Mouse (Mus musculus) CH12.LX (cell line): ENCODE data around the gene Pln. TPM values are rescaled to one million over a fixed set of nuclear protein-coding genes. Genes with fewer than 3 reads are reported as not detected.

Source experiments
- DNase-seq: peaks from one replicate; pipeline ENCODE4 v3.0.0-alpha.2; 2013; ENCODE audit errors: extremely low read depth
- H3K27ac ChIP-seq: 2 replicates; pipeline ENCODE4 v1.5.1; 2012; ENCODE audit warnings: low read depth, mild to moderate bottlenecking, control low read depth, moderate library complexity; ENCODE audit not compliant: insufficient read depth
- H3K27me3 ChIP-seq: replicated peaks from 2 replicates; pipeline ENCODE3; 2012; ENCODE audit warnings: inconsistent platforms
- H3K36me3 ChIP-seq, 2 experiments: replicated peaks in 1 of 2; 2 replicates each; pipeline versions ENCODE3 to v1.6.1; 2012; ENCODE audit warnings: inconsistent platforms in 1 of 2, low read length in 1 of 2, mild to moderate bottlenecking in 1 of 2, mixed read lengths in 1 of 2, moderate library complexity in 1 of 2; ENCODE audit not compliant: control insufficient read depth in 1 of 2, insufficient read depth in 1 of 2
- H3K4me1 ChIP-seq, 2 experiments: 2 replicates each; pipeline ENCODE4 v1.6.1; 2012; ENCODE audit warnings: inconsistent platforms in 1 of 2, moderate library complexity in 1 of 2; ENCODE audit not compliant: insufficient read depth in 2 of 2, control insufficient read depth in 1 of 2
- H3K4me2 ChIP-seq: 2 replicates; pipeline ENCODE4 v1.6.1; 2012; ENCODE audit warnings: low read depth, mild to moderate bottlenecking, control low read depth; ENCODE audit not compliant: poor library complexity, insufficient read depth, severe bottlenecking
- H3K4me3 ChIP-seq, 3 experiments: fragments of 150-350 bp in 1 of 3; sonication (generic) in 1 of 3; replicated peaks in 1 of 3; 2 replicates each; pipeline versions ENCODE3 to v1.5.1; 2011 to 2012; ENCODE audit warnings: low read depth in 2 of 3, low read length in 2 of 3, mild to moderate bottlenecking in 2 of 3, moderate library complexity in 2 of 3, control low read depth in 1 of 3, improper control_type of control experiment in 1 of 3, inconsistent platforms in 1 of 3, mixed read lengths in 1 of 3; ENCODE audit not compliant: poor library complexity in 1 of 3
- H3K79me2 ChIP-seq: replicated peaks from 2 replicates; pipeline ENCODE4 v1.6.1; 2012; ENCODE audit warnings: mild to moderate bottlenecking, moderate library complexity; ENCODE audit not compliant: control insufficient read depth, poor library complexity, insufficient read depth, severe bottlenecking; ENCODE audit errors: extremely low read depth
- H3K9ac ChIP-seq: 2 replicates; pipeline ENCODE4 v1.6.1; 2012; ENCODE audit warnings: low read depth, mild to moderate bottlenecking, control low read depth, moderate library complexity; ENCODE audit not compliant: insufficient read depth
- H3K9me3 ChIP-seq: replicated peaks from 2 replicates; pipeline ENCODE3; 2012; ENCODE audit warnings: low read length, inconsistent platforms, mixed read lengths
- CHD1 ChIP-seq: IDR thresholded peaks from 2 replicates; pipeline ENCODE4 v1.6.1; 2012; ENCODE audit warnings: low read depth, low read length, improper control_type of control experiment, inconsistent platforms
- CTCF ChIP-seq, 2 experiments: IDR thresholded peaks in 1 of 2; conservative IDR thresholded peaks in 1 of 2; 2 replicates each; pipeline ENCODE4 v1.5.1; 2011 to 2012; ENCODE audit warnings: low read depth in 2 of 2, low read length in 2 of 2, improper control_type of control experiment in 1 of 2, inconsistent platforms in 1 of 2, mild to moderate bottlenecking in 1 of 2, moderate library complexity in 1 of 2
- ELF1 ChIP-seq: IDR thresholded peaks from 2 replicates; pipeline ENCODE4 v1.6.1; 2014; ENCODE audit warnings: low read depth, mild to moderate bottlenecking, inconsistent platforms, low read length, improper control_type of control experiment
- HCFC1 ChIP-seq: IDR thresholded peaks from 2 replicates; pipeline ENCODE4 v1.6.1; 2012; ENCODE audit warnings: low read depth, mild to moderate bottlenecking, inconsistent platforms, low read length, improper control_type of control experiment
- IRF4 ChIP-seq: IDR thresholded peaks from 2 replicates; pipeline ENCODE4 v1.6.1; 2014; ENCODE audit warnings: low read depth, mild to moderate bottlenecking, inconsistent platforms, low read length, improper control_type of control experiment
- JUND ChIP-seq: conservative IDR thresholded peaks from 2 replicates; pipeline ENCODE4 v1.6.1; 2011; ENCODE audit warnings: low read depth, low read length, improper control_type of control experiment
- KAT2A ChIP-seq: IDR thresholded peaks from 2 replicates; pipeline ENCODE4 v1.6.1; 2012; ENCODE audit warnings: low read length, improper control_type of control experiment, inconsistent platforms; ENCODE audit not compliant: insufficient replicate concordance
- MAZ ChIP-seq: IDR thresholded peaks from 2 replicates; pipeline ENCODE4 v1.6.1; 2012; ENCODE audit warnings: low read depth, mild to moderate bottlenecking, inconsistent platforms, low read length, improper control_type of control experiment, moderate library complexity
- NELFE ChIP-seq: IDR thresholded peaks from 2 replicates; pipeline ENCODE4 v1.6.1; 2011; ENCODE audit warnings: low read depth, low read length, improper control_type of control experiment
- NRF1 ChIP-seq: IDR thresholded peaks from 2 replicates; pipeline ENCODE4 v1.6.1; 2014; ENCODE audit warnings: low read depth, mild to moderate bottlenecking, inconsistent platforms, low read length, improper control_type of control experiment, moderate library complexity
- RAD21 ChIP-seq: IDR thresholded peaks from 2 replicates; pipeline ENCODE4 v1.6.1; 2011; ENCODE audit warnings: low read depth, mild to moderate bottlenecking, low read length, improper control_type of control experiment, moderate library complexity
- RCOR1 ChIP-seq: conservative IDR thresholded peaks from 2 replicates; pipeline ENCODE4 v1.6.1; 2012; ENCODE audit warnings: low read depth, mild to moderate bottlenecking, inconsistent platforms, low read length, improper control_type of control experiment
- SMC3 ChIP-seq: IDR thresholded peaks from 2 replicates; pipeline ENCODE4 v1.6.1; 2011; ENCODE audit warnings: low read depth, low read length, improper control_type of control experiment
- TCF12 ChIP-seq: IDR thresholded peaks from 2 replicates; pipeline ENCODE4 v1.6.1; 2014; ENCODE audit warnings: low read depth, mild to moderate bottlenecking, inconsistent platforms, low read length, improper control_type of control experiment
- UBTF ChIP-seq: IDR thresholded peaks from 2 replicates; pipeline ENCODE4 v1.6.1; 2012; ENCODE audit warnings: low read depth, mild to moderate bottlenecking, inconsistent platforms, low read length, improper control_type of control experiment, moderate library complexity
- USF1 ChIP-seq: IDR thresholded peaks from 2 replicates; pipeline ENCODE4 v1.6.1; 2014; ENCODE audit warnings: low read depth, mild to moderate bottlenecking, inconsistent platforms, low read length, improper control_type of control experiment
- USF2 ChIP-seq: conservative IDR thresholded peaks from 2 replicates; pipeline ENCODE4 v1.6.1; 2011; ENCODE audit warnings: low read depth, low read length, improper control_type of control experiment
- ZC3H11A ChIP-seq: IDR thresholded peaks from 2 replicates; pipeline ENCODE4 v1.6.1; 2012; ENCODE audit warnings: low read depth, mild to moderate bottlenecking, inconsistent platforms, low read length, improper control_type of control experiment
- dilution Hi-C: fragments of 300-500 bp; cut with MboI; formaldehyde crosslinking; loops from 2 replicates; pipeline ENCODE4 v1.14.3; 2020; ENCODE audit warnings: low sequenced_read_pairs; ENCODE audit not compliant: extremely low pct_unique_long_range_greater_than_20kb, extremely low pct_ligation_motif_present
- in situ Hi-C: fragments of 300-500 bp; cut with MboI; formaldehyde crosslinking; loops from 3 replicates; pipeline ENCODE4 v1.14.3; 2019; ENCODE audit warnings: low sequenced_read_pairs, low pct_ligation_motif_present, low pct_unique_long_range_greater_than_20kb, mixed read lengths
- polyA plus RNA-seq: library from polyadenylated mRNA; unstranded; fragments of >175 nt; gene quantifications from 2 replicates; pipeline ENCODE4 v1.2.1, GENCODE M21; 2012; ENCODE audit warnings: low read depth; ENCODE audit not compliant: insufficient read length
- total RNA-seq, 2 experiments: library from RNA; depleted of rRNA; stranded (reverse); fragments of 300-350 nt in 1 of 2; fragments of >200 nt in 1 of 2; gene quantifications; 2 replicates each; pipeline ENCODE4 v1.2.3; 2012 to 2014

Pln gene
- total and polyA plus RNA-seq, 3 experiments: not detected

DNA sequence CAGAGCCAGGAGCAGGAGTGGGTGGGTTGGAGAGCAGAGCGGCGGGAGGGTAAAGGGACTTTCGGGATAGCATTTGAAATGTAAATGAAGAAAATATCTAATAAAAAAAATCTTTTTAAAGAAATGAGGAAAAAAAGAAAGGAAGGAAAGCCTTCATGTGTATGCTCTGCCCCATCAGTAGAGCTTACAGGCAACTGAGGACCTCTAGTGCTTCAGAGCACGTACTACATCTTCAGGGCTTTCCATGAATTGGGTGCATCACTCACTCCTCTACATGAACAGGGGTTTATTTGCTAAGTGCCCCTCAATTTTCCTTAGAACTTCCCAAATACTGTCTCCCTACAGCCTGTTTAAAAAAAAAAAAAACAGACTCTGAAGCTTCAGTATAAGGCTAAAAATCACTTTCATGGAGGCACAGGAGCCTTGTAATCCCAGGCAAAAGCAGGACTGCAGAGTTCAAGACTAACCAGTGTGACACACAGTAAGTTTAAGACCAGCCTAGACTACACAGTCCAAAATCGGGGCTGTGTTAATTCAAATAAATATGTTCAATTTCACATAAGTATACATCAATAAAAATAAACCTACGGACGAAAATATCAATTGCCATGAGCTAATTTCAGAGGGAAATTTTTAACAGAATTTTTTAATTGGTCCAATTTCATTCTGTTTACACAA lies 4.0 kb downstream of the Pln start:
- no peak for TF ChIP-seq CHD1
- peak; percentile 69 to 79; a peak in 3 of 4 replicates for TF ChIP-seq CTCF (conservative IDR thresholded peaks at IDR 0.05 in 1 of 2, IDR thresholded peaks at IDR 0.05 in 1 of 2; ENCODE audit: low read depth in 2 of 2, low read length in 2 of 2)
- no peak for TF ChIP-seq USF1
- TF ChIP-seq KAT2A: no peak
- no peak for TF ChIP-seq HCFC1
- no peak for TF ChIP-seq MAZ
- peak; percentile 80 for TF ChIP-seq RAD21
- peak; percentile 58 for TF ChIP-seq SMC3
- no peak for TF ChIP-seq UBTF
- in situ Hi-C loops: loop anchor here (10.0 kb wide), 1 partner anchor 237 kb away; no protein-coding TSS in a partner anchor
- Histone ChIP-seq H3K27me3 (no peaks in the 10 kb centered on the region), H3K27ac (no peak overlapping the region), H3K36me3 (no peaks in the 10 kb centered on the region), H3K9ac (no peak overlapping the region), H3K4me2 (no peak overlapping the region), H3K79me2 (peaks cover 11% of the 10 kb centered on the region), H3K4me1 (peaks cover 0 to 24% of the 10 kb centered on the region in 2 experiments; a peak in 2 of 4 replicates), H3K9me3 (no peaks in the 10 kb centered on the region), H3K4me3 (no peak overlapping the region)
- dilution Hi-C loops: no loop called here
- DNase-seq: peak; percentile 34

DNA sequence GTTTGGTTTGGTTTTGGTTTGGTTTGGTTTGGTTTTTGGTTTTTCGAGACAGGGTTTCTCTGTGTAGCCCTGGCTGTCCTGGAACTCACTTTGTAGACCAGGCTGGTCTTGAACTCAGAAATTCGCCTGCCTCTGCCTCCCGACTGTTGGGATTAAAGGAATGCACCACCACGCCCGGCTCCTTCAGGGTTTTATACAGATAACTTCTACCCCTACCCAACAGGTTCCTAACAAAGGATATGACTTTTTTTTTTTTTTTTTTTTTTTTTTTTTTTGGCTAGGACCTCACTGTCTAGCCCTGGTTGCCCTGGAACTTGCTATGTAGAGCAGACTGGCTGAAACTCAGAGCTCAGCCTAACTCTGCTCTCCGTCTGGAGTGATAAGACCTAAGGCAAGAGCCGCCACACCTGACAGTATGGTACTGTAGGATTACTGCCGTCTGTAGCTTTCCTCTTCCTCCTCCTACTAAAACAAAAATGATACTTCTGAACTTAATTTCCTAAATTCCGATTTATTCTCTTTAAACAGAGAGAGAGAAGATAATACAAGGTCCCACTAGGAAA lies 4.8 kb downstream of the Pln start:
- TF ChIP-seq IRF4: no peak
- no peak for TF ChIP-seq HCFC1
- TF ChIP-seq RCOR1: no peak
- no peak for TF ChIP-seq ELF1
- TF ChIP-seq KAT2A: no peak
- TF ChIP-seq NRF1: no peak
- TF ChIP-seq UBTF: no peak
- TF ChIP-seq USF2: no peak
- TF ChIP-seq JUND: no peak
- TF ChIP-seq NELFE: no peak
- TF ChIP-seq TCF12: no peak
- no peak for TF ChIP-seq ZC3H11A
- no peaks in the 10 kb centered on the region for H3K9me3 ChIP-seq
- no peak overlapping the region for H3K9ac ChIP-seq
- H3K4me2 ChIP-seq: no peak overlapping the region
- no peaks in the 10 kb centered on the region for H3K27me3 ChIP-seq
- DNase-seq: no peak
- dilution Hi-C loops (no loop called here), in situ Hi-C loops (loop anchor here (10.0 kb wide), 1 partner anchor 237 kb away; no protein-coding TSS in a partner anchor)
- no peak overlapping the region for H3K4me3 ChIP-seq
- H3K27ac ChIP-seq: no peak overlapping the region
- H3K4me1 ChIP-seq: peaks cover 4 to 32% of the 10 kb centered on the region in 2 experiments; a peak in 3 of 4 replicates
- peaks cover 0 to 2% of the 10 kb centered on the region in 2 experiments for H3K36me3 ChIP-seq
- peaks cover 11% of the 10 kb centered on the region for H3K79me2 ChIP-seq
